Mouse (Mus musculus): ENCODE measurements around the gene Mrpl19.

Mrpl19 gene

DNA sequence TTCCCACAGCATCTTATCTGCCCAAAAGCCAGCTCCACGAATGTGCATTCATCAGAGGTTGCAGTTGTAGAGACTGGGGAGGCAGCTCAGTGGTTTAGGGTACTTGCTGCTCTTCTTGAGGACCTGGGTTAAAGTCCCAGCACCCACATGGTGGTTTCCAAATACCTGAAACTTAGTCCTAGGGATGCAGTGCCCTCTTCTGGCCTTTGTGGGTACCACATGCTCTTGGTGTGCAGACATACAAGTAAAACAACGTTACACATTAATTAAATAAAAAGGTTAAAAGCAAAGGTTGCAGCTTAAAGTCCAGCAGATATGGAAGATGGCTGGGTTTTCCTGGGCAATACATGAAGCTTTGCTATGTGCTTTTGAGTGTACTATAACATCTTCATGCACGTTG is 32.5 kb downstream of the Mrpl19 start:
- in situ Hi-C loops (cut with MseI, MboI) = no loop called here

DNA sequence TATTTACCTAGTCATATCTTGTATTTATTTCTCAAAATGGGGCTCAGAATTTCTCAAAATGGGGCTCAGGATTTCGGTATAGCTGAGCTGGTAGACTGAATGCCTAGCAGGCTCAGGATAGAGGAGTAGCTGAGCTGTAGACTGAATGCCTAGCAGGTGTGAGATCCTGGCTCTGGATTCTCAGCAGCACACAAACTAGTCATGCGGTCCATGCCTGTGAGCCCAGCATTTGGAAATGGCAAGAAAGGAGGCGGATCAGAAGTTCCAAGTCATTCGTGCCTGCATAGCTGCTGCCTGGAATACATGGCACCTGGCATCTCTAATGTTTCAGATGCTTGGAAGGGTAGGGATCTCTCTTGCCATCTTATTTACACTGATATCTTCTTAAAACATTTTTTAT is 36.4 kb downstream of the Mrpl19 start:
- in situ Hi-C loops (cut with MseI, MboI) = no loop called here

DNA sequence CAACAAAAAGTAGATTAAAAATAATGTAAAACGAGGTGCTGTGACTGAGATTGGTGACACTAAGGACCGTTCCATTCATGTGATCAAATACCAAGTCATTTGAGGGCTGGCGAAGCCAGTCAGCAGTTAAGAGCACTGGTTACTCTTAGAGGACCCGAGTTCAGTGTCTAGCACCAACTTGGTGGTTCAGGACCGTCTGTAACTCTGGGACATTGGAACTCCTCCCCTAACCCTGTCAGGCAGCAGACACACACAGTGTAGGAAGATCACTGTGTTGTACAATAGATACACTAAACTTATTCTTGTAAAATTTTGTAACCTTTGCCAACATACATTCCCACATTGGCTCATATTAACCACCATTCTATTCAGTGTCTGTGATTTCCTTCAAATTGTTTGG is 41.5 kb downstream of the Mrpl19 start:
- in situ Hi-C loops (cut with MseI, MboI) = no loop called here

DNA sequence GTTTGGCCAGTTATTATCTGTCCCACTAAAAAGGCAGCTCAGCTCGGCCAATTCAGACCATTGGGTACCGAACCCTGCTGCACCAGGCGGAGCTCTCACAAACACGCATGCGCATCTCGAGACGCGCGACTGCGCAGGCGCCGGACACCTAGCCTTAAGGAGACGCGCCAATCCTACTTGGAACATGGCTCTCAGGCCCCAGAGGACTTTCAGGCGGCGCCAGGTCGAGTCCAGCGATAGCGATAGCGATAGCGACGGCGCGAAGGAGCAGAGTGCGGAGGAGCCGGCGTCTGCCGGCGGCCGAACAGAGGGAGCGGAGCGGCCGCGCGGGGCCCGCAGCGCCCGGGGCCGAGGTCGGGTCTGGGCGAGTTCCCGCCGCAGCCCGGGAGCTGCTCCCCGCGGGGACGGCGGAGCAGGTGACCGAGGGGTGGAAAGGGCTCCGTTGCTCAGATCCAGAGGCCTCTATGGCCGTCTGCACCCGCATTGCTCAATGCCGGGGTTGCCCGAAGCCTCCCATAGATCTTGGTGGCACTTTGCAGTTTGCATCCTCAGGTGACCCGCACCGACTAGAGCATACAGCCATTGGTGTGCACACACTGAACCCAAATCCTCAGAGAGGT is 42.1 kb downstream of the Mrpl19 start, which contains the start of gene Gcfc2:
Gene Gcfc2 (plus strand): TSS at position 147 of the 620 bp plus-strand sequence.
- in situ Hi-C loops (cut with MseI, MboI) = no loop called here

DNA sequence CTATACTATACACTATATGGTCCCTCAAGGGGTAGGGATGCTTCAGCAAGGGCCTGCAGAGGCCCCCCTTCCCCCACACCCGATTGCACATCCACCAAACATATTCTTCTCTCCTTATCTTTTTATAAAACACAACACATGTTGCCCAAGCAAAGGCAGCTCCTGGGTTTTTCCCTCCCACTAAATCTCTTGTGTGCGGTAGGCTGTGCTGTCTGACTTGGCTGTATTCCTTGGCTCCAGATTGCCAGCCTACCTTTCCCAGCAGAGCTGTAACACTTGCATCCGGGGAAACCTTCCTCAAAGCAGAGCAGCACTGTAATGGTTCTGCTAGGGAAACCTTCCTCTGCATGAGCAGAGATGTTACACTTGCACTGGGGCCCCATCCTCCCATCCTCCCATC is 53.6 kb downstream of the Mrpl19 start:
- in situ Hi-C loops (cut with MseI, MboI) = no loop called here

DNA sequence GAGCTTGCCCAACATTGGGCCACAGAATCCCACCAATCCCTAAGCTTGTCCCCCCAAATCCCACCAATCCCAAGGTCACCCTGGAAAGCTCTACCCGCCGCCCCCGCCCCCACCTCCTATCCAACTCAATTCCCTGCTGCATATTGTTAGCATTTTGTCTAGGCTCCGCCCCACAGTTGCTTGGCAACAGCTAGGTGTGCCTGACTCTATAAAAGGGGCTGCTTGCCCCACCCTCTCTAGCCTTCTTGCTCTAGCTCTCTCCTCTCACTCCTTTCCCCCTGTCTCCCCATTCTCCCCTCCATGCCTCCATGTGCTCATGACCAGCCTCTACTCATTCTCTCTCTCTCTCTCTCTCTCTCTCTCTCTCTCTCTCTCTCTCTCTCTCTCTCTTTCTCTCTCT is 54.0 kb downstream of the Mrpl19 start:
- in situ Hi-C loops (cut with MseI, MboI) = no loop called here

DNA sequence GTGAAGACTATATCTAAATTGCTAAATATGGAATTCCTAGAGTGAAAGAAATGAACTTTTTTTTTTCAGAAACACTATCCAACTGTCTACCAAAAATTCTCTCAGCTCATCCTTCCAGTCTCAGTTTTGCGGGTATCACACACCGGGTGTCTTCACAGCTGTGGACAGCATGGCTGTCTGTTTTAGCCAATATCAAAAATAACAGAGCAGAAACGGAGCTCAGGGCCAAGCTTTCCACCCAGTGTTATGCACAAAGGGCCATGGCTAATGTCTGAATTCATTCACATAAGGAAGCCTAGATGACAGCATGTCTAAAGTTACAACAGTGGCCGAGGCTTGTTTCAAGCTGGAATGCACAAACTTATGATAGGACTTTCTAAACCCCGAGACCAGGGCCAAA is 54.5 kb downstream of the Mrpl19 start:
- in situ Hi-C loops (cut with MseI, MboI) = no loop called here

DNA sequence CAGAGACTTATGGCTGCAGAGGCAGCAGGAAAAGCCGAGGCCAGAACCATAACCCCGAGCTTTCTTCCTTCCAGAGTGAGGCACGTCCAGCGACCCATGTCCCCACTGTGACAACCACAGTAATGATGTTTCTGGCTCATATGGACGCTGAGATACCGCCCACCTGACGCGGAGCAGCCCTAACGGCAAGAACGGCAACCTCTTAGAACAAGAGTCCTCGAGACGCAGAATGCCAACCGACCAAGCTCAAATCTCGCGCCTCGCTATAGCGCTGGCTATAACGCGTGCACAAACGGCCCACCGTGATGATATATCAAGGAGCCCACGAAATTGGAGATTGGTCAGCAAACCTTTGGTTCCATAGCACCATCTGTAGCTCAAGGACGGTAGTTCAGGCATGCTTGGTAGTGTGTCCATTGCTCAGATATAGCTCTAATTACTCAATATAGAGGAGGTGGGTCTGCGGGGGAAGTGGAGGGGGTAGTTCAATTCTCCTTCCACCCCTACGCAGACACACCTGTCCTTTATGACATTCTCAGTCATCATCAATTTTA is 55.4 kb downstream of the Mrpl19 start:
- in situ Hi-C loops (cut with MseI, MboI) = no loop called here

Measured in mouse trophoblast stem cell (cell line).